ENCODE assay signal across 25 mouse cellular contexts in genomic region chr4:104512513-104512912, GRCm38 (mm10).
DNase-seq lines count a peak whose midpoint lies in the region; ATAC-seq and TF ChIP-seq lines count a peak whose summit lies in the region.
"Had no signal": no experiment of that assay in that cellular context is flagged by ENCODE, and none has a peak within 500 bp of the region (broad histone marks: within the 10 kb centered on the region; RNA-seq: fewer than 3 reads in every experiment).

No protein-coding gene starts in this region.

- H3K27me3 ChIP-seq in kidney, embryonic 16.5 days (ENCODE audit: insufficient read depth, low read length) = no peaks in the 10 kb centered on the region
- H3K27me3 ChIP-seq in kidney, embryonic 15.5 days = 0 out of 2 replicates have a peak, but pooled peaks cover 2% of the 10 kb centered on the region
- no peaks in the 10 kb centered on the region for H3K27me3 ChIP-seq in intestine, embryonic 16.5 days (replicated peaks; ENCODE audit: control insufficient read depth, insufficient read depth, low read length)
- H3K27me3 ChIP-seq in small intestine, adult 2 months (ENCODE audit: control insufficient read depth, insufficient read depth, low read length) = no peaks in the 10 kb centered on the region
- no peaks in the 10 kb centered on the region for H3K27me3 ChIP-seq in heart, embryonic 10.5 days (ENCODE audit: insufficient read depth, poor library complexity, severe bottlenecking)
- H3K27me3 ChIP-seq: forebrain, embryonic 12.5 days; forebrain, embryonic 15.5 days; hindbrain, embryonic 12.5 days; hindbrain, embryonic 15.5 days had no signal

- H3K9ac ChIP-seq in kidney, embryonic 16.5 days (replicated peaks; ENCODE audit: low read length) = no peak overlapping the region
- no peak overlapping the region for H3K9ac ChIP-seq in kidney, embryonic 15.5 days
- H3K9ac ChIP-seq in intestine, embryonic 16.5 days (ENCODE audit: low read depth, low read length) = no peak overlapping the region
- H3K9ac ChIP-seq: embryonic facial prominence, embryonic 13.5 days; forebrain, embryonic 12.5 days; forebrain, embryonic 15.5 days; hindbrain, embryonic 12.5 days; hindbrain, embryonic 15.5 days had no signal

- H3K9me3 ChIP-seq in kidney, embryonic 16.5 days (ENCODE audit: low read length) = no peaks in the 10 kb centered on the region
- H3K9me3 ChIP-seq in kidney, embryonic 15.5 days (replicated peaks) = no peaks in the 10 kb centered on the region
- H3K9me3 ChIP-seq in intestine, embryonic 16.5 days (ENCODE audit: control insufficient read depth, low read length) = no peaks in the 10 kb centered on the region
- H3K9me3 ChIP-seq in heart, embryonic 10.5 days = no peaks in the 10 kb centered on the region
- H3K9me3 ChIP-seq: embryonic facial prominence, embryonic 10.5 days; embryonic facial prominence, embryonic 13.5 days; forebrain, embryonic 12.5 days; forebrain, embryonic 15.5 days; hindbrain, embryonic 12.5 days; hindbrain, embryonic 15.5 days had no signal

- TF ChIP-seq POLR2A in small intestine, adult 2 months (IDR thresholded peaks at IDR 0.05; ENCODE audit: low read depth, low read length) = no peak

- no peak for ATAC-seq in kidney, embryonic 16.5 days (ENCODE audit: low FRiP score, low TSS enrichment)
- ATAC-seq in kidney, embryonic 15.5 days (replicated peaks; ENCODE audit: low FRiP score) = no peak
- ATAC-seq in intestine, embryonic 16.5 days = peak; percentile 72
- ATAC-seq: activated CD4-positive, CD25-positive, alpha-beta regulatory T cell, adult 4 months; forebrain, embryonic 15.5 days had no signal

- peak overlapping the region; percentile 22; the same call in 1 of the 2 replicates for H3K27ac ChIP-seq in kidney, embryonic 16.5 days (ENCODE audit: low read length)
- no peak overlapping the region for H3K27ac ChIP-seq in kidney, embryonic 15.5 days
- H3K27ac ChIP-seq in intestine, embryonic 16.5 days (ENCODE audit: low read length) = peak overlapping the region; percentile 43; the same call in 1 of the 2 replicates
- peak overlapping the region; percentile 67 for H3K27ac ChIP-seq in small intestine, adult 2 months (ENCODE audit: insufficient read depth, low read depth, low read length)
- H3K27ac ChIP-seq in heart, embryonic 10.5 days = no peak overlapping the region
- H3K27ac ChIP-seq: embryonic facial prominence, embryonic 10.5 days; embryonic facial prominence, embryonic 13.5 days; forebrain, embryonic 12.5 days; forebrain, embryonic 15.5 days; heart, adult 2 months; hindbrain, embryonic 12.5 days; hindbrain, embryonic 15.5 days had no signal

- TF ChIP-seq CTCF in small intestine, adult 2 months (IDR thresholded peaks at IDR 0.05; ENCODE audit: extremely low read depth, insufficient read length, insufficient replicate concordance, low read depth, low read length) = no peak

- H3K4me3 ChIP-seq in kidney, embryonic 16.5 days (ENCODE audit: low read length) = no peak overlapping the region
- H3K4me3 ChIP-seq in kidney, embryonic 15.5 days (replicated peaks) = no peak overlapping the region
- no peak overlapping the region for H3K4me3 ChIP-seq in intestine, embryonic 16.5 days (ENCODE audit: low read length)
- H3K4me3 ChIP-seq in small intestine, adult 2 months (ENCODE audit: low read depth, low read length) = peak overlapping the region; percentile 28; the same call in 1 of the 2 replicates
- H3K4me3 ChIP-seq in heart, embryonic 10.5 days = no peak overlapping the region
- H3K4me3 ChIP-seq: embryonic facial prominence, embryonic 10.5 days; embryonic facial prominence, embryonic 13.5 days; erythroblast, embryonic 14.5 days; forebrain, embryonic 12.5 days; forebrain, embryonic 15.5 days; heart, adult 2 months; hindbrain, embryonic 12.5 days; hindbrain, embryonic 15.5 days had no signal

- DNase-seq in heart, embryonic 10.5 days (ENCODE audit: low spot score) = no peak
- no peak for DNase-seq in cerebellum, postnatal 25 days
- DNase-seq in spleen, postnatal 4 days (ENCODE audit: low spot score in 2 of 2) = no peak
- DNase-seq: adrenal gland, adult 8-10 months; adrenal gland, postnatal 25 days; cerebellum, adult 11 months; cerebellum, adult 2 months; cerebellum, adult 9-11 months; cerebellum, postnatal 36 days; embryo, embryonic 11 days; gastrocnemius, postnatal 25 days; heart, adult 2 months had no signal

- no peak overlapping the region for H3K4me2 ChIP-seq in kidney, embryonic 16.5 days (replicated peaks; ENCODE audit: low read depth, low read length)
- no peak overlapping the region for H3K4me2 ChIP-seq in kidney, embryonic 15.5 days
- H3K4me2 ChIP-seq in intestine, embryonic 16.5 days (ENCODE audit: low read depth, low read length) = peak overlapping the region; percentile 26; the same call in 1 of the 2 replicates
- H3K4me2 ChIP-seq: embryonic facial prominence, embryonic 13.5 days; forebrain, embryonic 12.5 days; forebrain, embryonic 15.5 days; heart, embryonic 11.5 days; hindbrain, embryonic 12.5 days; hindbrain, embryonic 15.5 days had no signal

- no peaks in the 10 kb centered on the region for H3K4me1 ChIP-seq in kidney, embryonic 16.5 days (ENCODE audit: insufficient read depth, low read length)
- H3K4me1 ChIP-seq in kidney, embryonic 15.5 days = peaks cover 15% of the 10 kb centered on the region
- peaks cover 16% of the 10 kb centered on the region for H3K4me1 ChIP-seq in intestine, embryonic 16.5 days (ENCODE audit: control insufficient read depth, insufficient read depth, low read length)
- H3K4me1 ChIP-seq in small intestine, adult 2 months (ENCODE audit: control insufficient read depth, insufficient read depth, insufficient read length, low read length) = peaks cover 20% of the 10 kb centered on the region
- H3K4me1 ChIP-seq in heart, embryonic 10.5 days = peaks cover 7% of the 10 kb centered on the region; the same call in 1 of the 2 replicates
- H3K4me1 ChIP-seq: embryonic facial prominence, embryonic 13.5 days had no signal

- 71% methylated on average over 8 of the region's 8 CpGs for WGBS in kidney, embryonic 16.5 days
- 74% methylated on average over 8 of the region's 8 CpGs for WGBS in kidney, embryonic 15.5 days
- WGBS in intestine, embryonic 16.5 days = 63% methylated on average over 8 of the region's 8 CpGs
- WGBS in small intestine, adult 2 months = 21% methylated on average over 8 of the region's 8 CpGs
- WGBS in heart, embryonic 10.5 days = 78% methylated on average over 8 of the region's 8 CpGs

- no peaks in the 10 kb centered on the region for H3K36me3 ChIP-seq in kidney, embryonic 16.5 days (ENCODE audit: insufficient read depth, low read length)
- no peaks in the 10 kb centered on the region for H3K36me3 ChIP-seq in kidney, embryonic 15.5 days
- no peaks in the 10 kb centered on the region for H3K36me3 ChIP-seq in intestine, embryonic 16.5 days (ENCODE audit: control insufficient read depth, insufficient read depth, low read length)
- no peaks in the 10 kb centered on the region for H3K36me3 ChIP-seq in small intestine, adult 2 months (ENCODE audit: control insufficient read depth, insufficient read depth, low read length)
- H3K36me3 ChIP-seq in heart, embryonic 10.5 days = no peaks in the 10 kb centered on the region
- H3K36me3 ChIP-seq: embryonic facial prominence, embryonic 10.5 days; embryonic facial prominence, embryonic 13.5 days; forebrain, embryonic 12.5 days; forebrain, embryonic 15.5 days; hindbrain, embryonic 12.5 days; hindbrain, embryonic 15.5 days had no signal

Comparison
In these comparisons a context has a peak if more than half of its experiments do, and no peak if none do; other contexts are left out.
1. H3K27ac ChIP-seq: peak in kidney, embryonic 16.5 days (single experiment), intestine, embryonic 16.5 days (single experiment) and small intestine, adult 2 months (single experiment); none in kidney, embryonic 15.5 days (single experiment) and heart, embryonic 10.5 days (single experiment).